Mouse (Mus musculus): ENCODE data around the gene Gm27029.
"Not testable (repeated sequence)": the region's sequence is repeated elsewhere in the genome, so short reads cannot be mapped to it uniquely, and the experiment has no call there.

DNA sequence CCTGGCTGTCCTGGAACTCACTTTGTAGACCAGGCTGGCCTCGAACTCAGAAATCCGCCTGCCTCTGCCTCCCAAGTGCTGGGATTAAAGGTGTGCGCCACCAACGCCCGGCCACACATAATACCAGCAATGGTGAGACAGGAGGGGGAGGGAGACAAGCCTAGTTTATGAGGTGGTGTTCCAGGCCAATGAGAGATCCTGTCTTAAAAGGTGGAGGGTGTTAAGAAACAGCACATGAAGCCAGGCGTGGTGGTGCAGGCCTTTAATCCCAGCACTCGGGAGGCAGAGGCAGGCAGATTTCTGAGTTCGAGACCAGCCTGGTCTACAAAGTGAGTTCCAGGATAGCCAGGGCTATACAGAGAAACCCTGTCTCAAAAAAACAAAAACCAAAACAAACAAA is 46.4 kb downstream of the Gm27029 start:
- not testable (repeated sequence) for TF ChIP-seq CTCF (IDR thresholded peaks at IDR 0.05; ENCODE audit: low read depth, low read length); POLR2A (IDR thresholded peaks at IDR 0.05; ENCODE audit: insufficient read depth, low read length); EP300 (IDR thresholded peaks at IDR 0.05; ENCODE audit: insufficient read depth, low read depth, low read length)

Measured in ES-Bruce4 (cell line).